Mouse (Mus musculus) kidney, adult 11 months (tissue): ENCODE results near the gene Arid3b.
"Not testable (repeated sequence)": the region's sequence is repeated elsewhere in the genome, so short reads cannot be mapped to it uniquely, and the experiment has no call there.

Experiments used
- DNase-seq: peaks from one replicate; pipeline ENCODE4 v3.0.0; 2022

Gene Arid3b

DNA sequence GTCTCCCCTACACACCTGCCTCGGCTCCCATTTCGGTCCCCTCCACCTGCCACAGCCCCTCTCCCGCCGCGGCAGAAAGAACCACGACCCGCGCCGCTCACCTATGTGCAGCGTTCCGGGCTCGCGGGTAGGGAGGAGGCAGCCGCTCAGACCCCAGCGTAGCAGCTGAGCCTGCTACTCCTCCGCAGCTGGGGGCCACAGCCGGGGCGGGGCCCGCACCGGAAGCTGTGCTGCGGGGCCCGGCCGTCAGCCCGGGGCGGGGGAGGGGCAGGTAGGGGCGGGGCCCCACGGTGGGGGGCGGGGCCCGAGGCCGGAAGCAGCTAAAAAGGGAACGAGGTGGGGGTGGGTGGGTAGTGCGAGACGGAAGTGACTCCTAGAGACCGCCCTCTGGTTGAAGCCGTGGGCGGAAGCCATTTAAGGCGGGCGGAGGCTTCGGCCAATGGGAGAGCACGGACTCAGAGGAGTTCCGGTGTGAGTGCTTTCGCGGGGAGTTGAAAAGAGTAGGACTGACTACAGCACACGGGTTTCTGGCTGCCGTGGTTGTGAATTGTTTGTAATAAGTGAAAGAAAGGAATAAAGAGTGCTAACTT, at the start of gene Arid3b:
Gene Arid3b (minus strand): TSS at position 213 of the 590 bp plus-strand sequence.
- peak; percentile 93 for DNase-seq

GRCm38 (mm10) chr9:57883413-57883812, 46.8 kb upstream of the Arid3b start:
- DNase-seq = no peak

GRCm38 (mm10) chr9:57881781-57882180, 45.2 kb upstream of the Arid3b start:
- not testable (repeated sequence) for DNase-seq

DNA sequence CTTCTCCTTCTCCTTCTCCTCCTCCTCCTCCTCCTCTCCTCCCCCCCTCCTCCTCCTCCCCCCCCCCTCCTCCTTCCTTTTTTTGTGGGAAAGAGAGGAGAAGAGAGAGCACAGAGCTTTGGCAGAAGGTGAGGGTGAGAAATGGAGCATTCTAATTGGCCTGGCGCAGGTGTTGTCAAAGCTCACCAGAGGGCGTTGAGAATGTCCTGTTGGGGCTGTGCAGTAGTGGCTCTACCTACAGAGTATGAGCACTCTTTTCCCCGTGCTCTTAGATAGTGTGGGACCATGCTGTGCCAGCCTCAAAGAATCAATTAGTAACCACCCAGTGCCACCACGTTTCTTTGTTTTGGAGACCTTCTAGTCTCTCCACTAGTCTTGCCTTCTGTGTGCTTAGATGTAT, 43.7 kb upstream of the Arid3b start:
- no peak for DNase-seq

GRCm38 (mm10) chr9:57879213-57879612, 42.6 kb upstream of the Arid3b start:
- no peak for DNase-seq

DNA sequence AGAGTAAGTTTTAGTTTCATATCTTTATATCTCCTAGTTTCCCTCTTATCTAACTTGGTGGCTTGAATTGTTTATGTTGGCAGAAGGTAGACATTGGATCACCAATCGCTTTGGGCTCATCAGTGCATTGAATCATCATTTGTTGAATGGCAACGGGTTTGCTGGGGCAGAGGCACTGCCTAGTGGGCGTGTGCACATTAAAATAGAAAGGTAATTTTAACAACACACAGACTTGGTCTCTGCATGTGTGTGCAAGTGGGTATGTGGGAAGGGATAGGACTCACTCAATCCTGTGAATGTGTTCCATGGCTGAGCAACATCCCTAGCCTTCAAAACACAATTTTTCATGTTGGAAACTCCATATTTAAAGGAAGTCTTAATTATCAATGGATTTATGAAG, 38.4 kb upstream of the Arid3b start:
- DNase-seq = no peak

DNA sequence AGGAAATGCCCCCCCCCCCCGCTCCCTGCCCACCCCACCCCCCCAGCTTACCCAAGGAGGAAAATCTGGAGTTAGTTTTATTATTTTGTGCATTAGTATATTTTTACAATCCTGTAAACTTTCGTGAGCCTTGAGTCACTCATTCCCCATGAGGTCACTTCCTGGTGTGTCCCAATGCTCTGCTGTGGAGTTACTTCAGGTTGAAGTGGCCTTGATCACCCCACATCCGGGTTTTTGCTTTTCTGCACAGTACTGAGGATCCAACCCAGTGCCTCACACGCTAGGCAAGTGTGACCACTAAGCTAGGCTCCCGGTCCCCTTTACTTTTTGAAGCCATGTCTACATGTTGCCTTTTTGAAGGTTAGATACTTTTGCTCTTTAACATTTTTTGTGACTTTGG, 37.5 kb upstream of the Arid3b start:
- no peak for DNase-seq

DNA sequence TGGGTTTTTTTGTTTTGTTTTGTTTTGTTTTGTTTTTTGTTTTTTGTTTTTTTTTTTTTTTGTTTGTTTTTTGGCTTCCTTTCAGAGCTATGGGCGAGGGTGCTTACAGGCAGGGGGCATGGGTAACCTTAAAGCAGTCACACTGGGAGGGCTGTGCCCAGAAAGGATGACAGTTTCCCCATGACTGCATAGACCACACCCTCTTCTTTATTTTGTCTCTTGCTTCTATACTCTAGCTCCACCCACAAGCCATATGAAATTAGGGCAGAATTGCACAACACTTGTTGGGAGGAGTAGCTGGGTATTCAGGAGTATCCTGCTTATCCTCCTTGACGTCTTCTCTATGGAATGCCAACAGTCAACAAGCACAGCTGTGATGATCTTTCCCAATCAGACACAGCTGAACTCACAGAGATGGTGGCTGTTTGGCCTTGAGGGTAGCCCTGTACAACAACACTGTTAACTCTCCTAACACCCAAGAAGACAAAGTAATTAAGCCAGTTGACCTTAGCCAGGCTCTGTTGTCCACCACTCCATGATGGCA, 33.8 kb upstream of the Arid3b start:
- no peak for DNase-seq

DNA sequence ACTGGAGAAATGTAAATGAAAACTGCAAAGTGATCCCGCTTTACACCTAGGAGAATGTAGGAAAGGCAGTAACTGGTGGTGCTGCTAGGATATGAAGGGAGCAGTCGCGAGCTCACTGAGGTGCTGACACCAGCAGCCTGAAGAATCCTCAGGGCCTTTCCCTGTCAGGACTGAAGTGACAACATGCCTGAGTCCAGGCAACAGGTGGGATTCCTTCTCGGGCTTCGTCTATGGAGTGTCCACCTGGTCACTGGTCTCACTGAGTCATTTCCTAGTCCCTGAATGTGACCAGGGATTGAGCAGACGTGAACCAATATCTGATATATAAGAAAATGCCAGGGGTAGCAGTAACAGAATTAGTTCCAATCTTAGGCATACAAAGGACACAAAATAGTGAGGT, 32.2 kb upstream of the Arid3b start:
- DNase-seq = no peak

- DNase-seq = no peak
Observed at GRCm38 (mm10) chr9:57867880-57868279, 31.3 kb upstream of the Arid3b start.

GRCm38 (mm10) chr9:57867236-57867635, 30.6 kb upstream of the Arid3b start:
- no peak for DNase-seq

DNA sequence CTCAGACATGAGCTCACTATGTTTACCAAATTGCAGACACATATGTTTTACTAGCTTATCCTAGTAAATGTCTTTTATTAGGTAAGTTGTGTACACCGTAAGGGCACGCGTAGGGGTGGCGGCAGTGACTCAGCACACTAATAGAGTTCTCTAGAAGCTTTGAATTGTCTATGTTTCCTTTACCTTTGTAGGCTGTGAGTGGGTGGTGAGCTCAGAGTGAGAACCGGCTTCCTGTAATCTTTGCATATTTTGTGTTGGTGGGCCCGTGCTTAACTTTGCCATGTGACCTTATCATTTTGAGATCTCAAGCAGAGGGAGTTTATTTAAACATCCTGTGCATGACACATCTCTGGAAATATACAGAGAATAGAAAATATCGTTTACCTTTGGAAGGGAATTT, 29.9 kb upstream of the Arid3b start:
- DNase-seq = no peak

DNA sequence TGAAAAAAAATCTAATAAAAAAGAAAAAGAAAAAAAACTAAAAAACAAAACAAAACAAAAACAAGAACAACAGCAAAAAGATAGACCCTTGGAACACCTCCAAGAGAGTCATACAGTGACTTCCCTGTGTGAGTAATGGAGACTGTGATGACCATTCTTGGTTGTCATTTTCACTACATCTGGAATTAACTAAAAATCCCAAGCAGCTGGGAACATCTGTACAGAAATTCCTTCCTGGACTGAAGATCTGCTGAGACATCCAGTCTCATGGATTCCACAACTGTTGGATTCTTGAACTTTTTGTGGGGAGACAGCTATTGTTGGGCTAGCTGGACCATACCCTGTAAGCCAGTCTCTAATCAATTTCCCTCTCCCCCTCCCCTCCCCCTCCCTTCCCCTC, 27.7 kb upstream of the Arid3b start:
- DNase-seq = no peak

DNA sequence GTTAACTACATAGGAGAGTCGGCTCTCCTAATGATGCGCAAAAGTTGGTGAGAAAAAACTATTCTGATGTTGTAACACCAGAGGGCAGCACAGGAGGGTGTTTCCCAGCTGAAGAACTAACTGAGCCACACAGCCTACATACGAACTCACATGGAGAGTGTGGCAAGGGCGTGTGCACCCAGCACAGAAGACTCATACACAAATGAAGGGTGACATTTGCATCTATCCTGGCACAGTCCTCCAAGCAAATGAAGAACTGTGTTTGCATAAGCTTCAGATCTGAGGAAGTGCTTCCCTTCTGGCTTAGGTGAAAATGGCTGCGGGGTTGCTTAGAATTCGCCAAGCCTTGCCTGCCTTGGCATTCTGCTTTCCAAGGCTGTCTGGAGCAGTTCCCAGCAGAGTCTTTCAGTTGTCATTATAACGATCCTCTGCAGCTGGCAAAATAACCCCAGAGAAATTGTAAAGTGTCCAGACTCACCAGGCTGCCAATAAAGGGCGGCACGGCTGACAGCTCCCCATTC, 25.4 kb upstream of the Arid3b start:
- DNase-seq = peak; percentile 19

DNA sequence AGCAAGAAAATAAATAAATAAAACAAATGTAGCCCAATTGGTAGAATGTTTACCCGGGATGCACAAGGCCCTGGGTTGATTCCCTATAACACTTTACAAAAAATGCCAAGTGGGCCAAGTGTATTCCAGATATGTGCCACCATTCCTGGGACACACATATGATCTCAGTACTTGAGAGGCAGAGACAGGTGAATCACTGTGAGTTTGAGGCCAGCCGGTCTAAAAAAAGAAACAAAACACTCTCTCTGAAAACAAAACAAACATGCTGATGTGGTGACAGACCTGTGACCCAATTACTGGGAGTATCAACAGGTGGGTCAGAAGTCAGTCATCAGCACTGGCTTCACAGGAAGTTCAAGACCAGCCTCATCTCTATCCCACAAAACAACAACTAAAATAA, 19.9 kb upstream of the Arid3b start:
- DNase-seq = no peak

DNA sequence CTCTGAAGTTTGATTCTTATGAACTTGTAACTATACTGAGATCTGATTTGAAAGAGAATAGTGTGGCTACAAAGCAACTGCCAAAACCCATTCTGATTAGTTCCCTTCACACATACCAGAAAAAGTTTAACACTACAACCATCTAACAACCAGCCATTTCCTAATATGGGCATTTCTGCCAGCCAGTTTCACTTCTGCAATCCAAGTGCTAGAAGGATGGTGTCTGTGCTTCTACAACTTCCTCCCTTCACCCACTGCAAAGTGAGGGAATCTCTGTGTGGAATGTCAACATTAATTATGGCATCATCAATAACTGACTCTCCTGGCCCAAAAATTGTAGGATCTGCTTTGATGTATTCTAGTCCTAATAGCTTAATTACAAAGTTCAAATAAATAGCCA, 17.7 kb upstream of the Arid3b start:
- DNase-seq = no peak

GRCm38 (mm10) chr9:57839032-57839431, 2.4 kb upstream of the Arid3b start:
- DNase-seq = no peak

DNA sequence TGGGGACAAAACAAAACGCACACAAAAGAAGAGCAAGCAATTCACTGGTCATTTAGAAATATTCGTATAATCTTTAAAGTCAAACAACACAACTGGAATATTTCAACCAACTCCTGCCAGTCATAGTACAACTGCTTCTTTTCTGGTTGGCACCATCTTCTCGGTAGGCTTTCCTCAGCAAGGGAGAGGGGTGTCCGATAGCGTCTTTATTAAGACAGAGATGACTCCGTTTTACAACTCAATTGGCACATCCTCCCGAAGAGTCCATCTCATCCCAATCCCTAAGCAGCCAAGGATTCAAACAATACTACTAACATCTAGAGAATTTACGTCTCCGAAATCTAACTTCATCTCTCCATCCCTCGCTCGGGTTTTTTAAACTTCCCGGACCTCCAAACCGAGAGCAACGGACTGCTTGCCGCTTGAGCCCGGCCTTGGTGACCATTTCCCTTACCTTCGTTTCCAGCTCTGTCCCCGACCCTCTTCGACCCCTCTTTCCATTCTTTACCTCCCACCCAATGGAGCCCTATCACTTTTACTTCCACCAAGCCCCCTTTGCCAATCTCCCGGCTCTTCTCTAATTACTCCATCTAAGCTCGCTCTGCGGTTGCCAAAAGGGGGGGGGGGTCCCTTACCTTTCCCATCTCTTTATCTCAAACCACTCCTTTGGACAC, 615 bp downstream of the Arid3b start:
- DNase-seq = no peak

GRCm38 (mm10) chr9:57834629-57835417, 1.8 kb downstream of the Arid3b start:
- DNase-seq = no peak

DNA sequence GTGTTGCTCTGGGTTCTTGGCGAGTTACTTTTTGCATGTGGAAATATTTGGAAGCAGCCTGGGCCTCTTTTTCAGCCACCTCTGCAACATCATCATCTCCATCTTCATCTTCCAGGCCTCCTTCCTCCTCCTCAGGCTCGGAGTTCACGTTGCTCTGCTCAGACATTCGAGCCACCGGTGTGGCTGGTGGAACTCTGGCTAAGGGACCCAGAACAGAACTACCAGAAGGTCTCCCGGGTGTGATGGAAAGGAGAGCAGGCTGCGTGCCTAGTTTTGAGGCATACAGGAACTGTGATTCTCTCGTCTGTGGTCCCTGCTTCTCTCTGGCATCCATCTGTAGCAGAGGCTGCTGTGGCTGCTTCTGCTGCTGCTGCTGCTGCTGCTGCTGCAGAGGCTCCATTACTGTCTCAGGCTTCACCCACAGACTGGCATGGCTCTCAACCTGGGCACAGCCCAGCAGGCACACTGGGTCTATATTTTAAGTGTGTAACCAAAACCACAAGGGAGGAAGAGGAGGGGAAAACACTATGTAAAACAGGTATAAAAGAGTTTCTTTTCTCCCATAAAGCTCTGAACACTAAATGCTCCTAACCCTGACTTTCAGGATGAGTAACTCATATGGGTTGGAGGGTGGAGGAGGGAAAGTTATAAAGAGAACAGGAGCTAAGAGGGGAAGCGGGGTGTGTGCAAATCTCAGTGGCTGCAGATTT, 2.7 kb downstream of the Arid3b start:
- no peak for DNase-seq

DNA sequence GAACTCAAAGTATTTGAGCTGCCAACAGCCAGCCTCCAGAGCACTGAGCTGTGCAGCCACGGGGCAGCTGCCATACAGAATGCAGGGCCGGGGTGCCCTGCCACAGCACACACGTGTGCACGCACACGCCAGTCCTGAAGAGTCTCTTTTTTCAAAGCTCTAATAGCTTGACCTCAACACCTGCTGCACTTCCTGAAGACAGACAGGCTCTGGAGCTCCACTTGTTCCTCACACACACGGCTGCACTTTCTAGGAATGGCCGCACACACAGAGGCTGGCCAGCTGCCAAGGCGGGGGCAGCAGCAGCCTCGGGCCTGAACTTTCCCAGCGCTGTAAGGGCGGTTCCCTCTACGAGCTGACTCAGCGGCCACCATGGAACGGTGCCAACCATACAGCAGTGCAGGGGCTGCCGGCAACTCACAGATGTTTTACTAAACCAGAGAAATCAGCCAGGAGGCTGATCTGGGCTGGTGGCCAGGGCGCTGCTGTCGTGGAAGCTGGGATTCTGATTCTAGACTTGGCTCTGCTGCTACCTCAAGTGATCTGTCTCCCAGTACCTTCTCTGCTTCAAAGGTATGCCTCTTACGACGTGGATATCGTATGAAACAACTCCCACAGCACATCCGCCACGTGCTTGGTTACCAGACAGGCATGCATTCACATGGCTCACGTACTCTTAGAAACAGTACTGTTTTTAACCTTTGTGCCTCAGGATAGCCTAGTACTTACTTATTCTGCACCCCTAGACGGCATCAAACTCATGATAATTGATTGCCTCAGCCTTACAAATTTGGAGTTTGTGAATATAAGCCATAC, 5.1 kb downstream of the Arid3b start:
- peak; percentile 97 for DNase-seq
